9 mouse cellular contexts compared by ENCODE assay signal in genomic region chr15:11364795-11365194, GRCm38 (mm10). TPM values are rescaled to one million over a fixed set of nuclear protein-coding genes. Genes with fewer than 3 reads are reported as not detected.
A peak's percentile ranks its signal among the peaks of the same experiment; 100 is the strongest.
DNase-seq lines count a peak whose midpoint lies in the region; ATAC-seq and TF ChIP-seq lines count a peak whose summit lies in the region.
"Had no signal": no experiment of that assay in that cellular context is flagged by ENCODE, and none has a peak within 500 bp of the region (broad histone marks: within the 10 kb centered on the region; RNA-seq: fewer than 3 reads in every experiment).

No protein-coding gene starts in this region.

- no peak overlapping the region for H3K4me3 ChIP-seq in hindbrain, postnatal 0 days (ENCODE audit: low read length)
- H3K4me3 ChIP-seq in hindbrain, embryonic 10.5 days = no peak overlapping the region
- H3K4me3 ChIP-seq: heart, embryonic 10.5 days; kidney, embryonic 15.5 days had no signal

- H3K4me1 ChIP-seq in hindbrain, postnatal 0 days (ENCODE audit: insufficient read depth, low read length) = no peaks in the 10 kb centered on the region
- H3K4me1 ChIP-seq in hindbrain, embryonic 10.5 days (replicated peaks) = no peaks in the 10 kb centered on the region
- H3K4me1 ChIP-seq: heart, embryonic 10.5 days; kidney, embryonic 15.5 days had no signal

- H3K9ac ChIP-seq in hindbrain, postnatal 0 days (replicated peaks; ENCODE audit: low read length) = no peak overlapping the region
- H3K9ac ChIP-seq: kidney, embryonic 15.5 days had no signal

- TF ChIP-seq POLR2A in brain, embryonic 14.5 days (IDR thresholded peaks at IDR 0.05; ENCODE audit: borderline replicate concordance, extremely low read depth, insufficient read depth, insufficient read length, poor library complexity, severe bottlenecking) = no peak

- 95% methylated on average over 1 of the region's 1 CpGs for WGBS in hindbrain, postnatal 0 days
- 100% methylated on average over 1 of the region's 1 CpGs for WGBS in hindbrain, embryonic 10.5 days

- TF ChIP-seq CTCF in hindbrain, postnatal 0 days (IDR thresholded peaks at IDR 0.05; ENCODE audit: low read depth) = no peak
- no peak for TF ChIP-seq CTCF in brain, embryonic 14.5 days (IDR thresholded peaks at IDR 0.05; ENCODE audit: borderline replicate concordance, extremely low read depth, insufficient read depth, insufficient read length)

- 0 out of 2 replicates have a peak, but pooled peaks have one; percentile 48 for ATAC-seq in hindbrain, postnatal 0 days
- no peak for ATAC-seq in CD4-positive, CD25-positive, alpha-beta regulatory T cell, adult 4 months

- intact Hi-C loops in left cerebral cortex, postnatal 25 days (cut with DNase I) = no loop called here

- H3K9me3 ChIP-seq in hindbrain, postnatal 0 days (ENCODE audit: low read length) = no peaks in the 10 kb centered on the region
- no peaks in the 10 kb centered on the region for H3K9me3 ChIP-seq in hindbrain, embryonic 10.5 days
- H3K9me3 ChIP-seq: heart, embryonic 10.5 days; kidney, embryonic 15.5 days had no signal

- H3K27me3 ChIP-seq in hindbrain, postnatal 0 days (ENCODE audit: insufficient read depth, low read length) = no peaks in the 10 kb centered on the region
- no peaks in the 10 kb centered on the region for H3K27me3 ChIP-seq in hindbrain, embryonic 10.5 days (ENCODE audit: insufficient read depth, poor library complexity, severe bottlenecking)
- H3K27me3 ChIP-seq: kidney, embryonic 15.5 days had no signal

- no peak overlapping the region for H3K27ac ChIP-seq in hindbrain, postnatal 0 days
- no peak overlapping the region for H3K27ac ChIP-seq in hindbrain, embryonic 10.5 days
- H3K27ac ChIP-seq: heart, embryonic 10.5 days; kidney, embryonic 15.5 days had no signal

- DNase-seq in hindbrain, postnatal 0 days (ENCODE audit: low spot score) = peak; percentile 75
- DNase-seq in hindbrain, embryonic 10.5 days (ENCODE audit: low spot score) = no peak
- DNase-seq in brain, embryonic 14.5 days (ENCODE audit: low read depth) = peak; percentile 74
- DNase-seq in gastrocnemius, postnatal 10 days = peak; percentile 37
- peak; percentile 65 to 91 for DNase-seq in left cerebral cortex, postnatal 25 days (ENCODE audit: low spot score in 2 of 2)
- no peak for DNase-seq in spleen, adult 12 weeks (ENCODE audit: low spot score)

- no peaks in the 10 kb centered on the region for H3K36me3 ChIP-seq in hindbrain, postnatal 0 days (ENCODE audit: insufficient read depth, low read length)
- no peaks in the 10 kb centered on the region for H3K36me3 ChIP-seq in hindbrain, embryonic 10.5 days
- H3K36me3 ChIP-seq: heart, embryonic 10.5 days; kidney, embryonic 15.5 days had no signal

- no peak overlapping the region for H3K4me2 ChIP-seq in hindbrain, postnatal 0 days (ENCODE audit: low read depth, low read length)
- H3K4me2 ChIP-seq: kidney, embryonic 15.5 days had no signal

RNA-seq across cellular contexts. Expression of gene Tars, which starts 34.7 kb away (rescaled TPM):
- total RNA-seq in hindbrain, postnatal 0 days (2014; rRNA removed) = 23.8 and 29.2 TPM in 2 replicates
- 33.1 and 34.7 TPM in 2 replicates for polyA plus RNA-seq in hindbrain, postnatal 0 days (2015; fragmentation: Nextera tagmentation; extraction: Ambion mirVana)
- 64.8 and 81.4 TPM in 2 replicates for polyA plus RNA-seq in hindbrain, embryonic 10.5 days (2016; fragmentation: Nextera tagmentation; extraction: Ambion mirVana)
- polyA plus RNA-seq in brain, embryonic 14.5 days (2012; rRNA removed) = 43.5 and 45.4 TPM in 2 replicates
- total RNA-seq in gastrocnemius, postnatal 10 days (2021) = 10 to 100 TPM; 30.6 to 37.4 TPM
- 10 to 100 TPM; 27.6 to 32.8 TPM for total RNA-seq in left cerebral cortex, postnatal 25 days (2021)
- polyA plus RNA-seq in CD4-positive, CD25-positive, alpha-beta regulatory T cell, adult 4 months (2017; shearing (Covaris generic)) = 10 to 100 TPM; 66.8 to 85.7 TPM

Comparison
In these comparisons a context has a peak if more than half of its experiments do, and no peak if none do; other contexts are left out.
1. DNase-seq: peak in hindbrain, postnatal 0 days (single experiment), brain, embryonic 14.5 days (single experiment), gastrocnemius, postnatal 10 days (single experiment) and left cerebral cortex, postnatal 25 days (2 of 2); none in hindbrain, embryonic 10.5 days (single experiment) and spleen, adult 12 weeks (single experiment).